Mouse (Mus musculus) spleen, adult 2 months (tissue): ENCODE measurements around the gene Armc9. TPM values are rescaled to one million over a fixed set of nuclear protein-coding genes. Genes with fewer than 3 reads are reported as not detected.

Source experiments
- DNase-seq, 2 experiments: peaks; one replicate each; pipeline versions ENCODE4 v3.0.0 to v3.0.0-alpha.2; 2012 to 2021; ENCODE audit warnings: low spot score in 2 of 2, low read depth in 1 of 2
- H3K27ac ChIP-seq: fragments of 200-500 bp; 2 replicates; pipeline ENCODE4 v1.5.1; 2012; ENCODE audit warnings: low read length, inconsistent platforms; ENCODE audit not compliant: insufficient read depth
- H3K27me3 ChIP-seq: fragments of 200-500 bp; 2 replicates; pipeline ENCODE4 v1.6.1; 2012; ENCODE audit warnings: mild to moderate bottlenecking, moderate library complexity, low read length, inconsistent platforms; ENCODE audit not compliant: control insufficient read depth, insufficient read depth
- H3K36me3 ChIP-seq: fragments of 200-500 bp; 2 replicates; pipeline ENCODE4 v1.6.1; 2012; ENCODE audit warnings: mild to moderate bottlenecking, low read length, inconsistent platforms; ENCODE audit not compliant: control insufficient read depth, insufficient read depth
- H3K4me1 ChIP-seq: fragments of 200-500 bp; 2 replicates; pipeline ENCODE4 v1.6.1; 2011; ENCODE audit warnings: inconsistent platforms; ENCODE audit not compliant: control insufficient read depth, insufficient read depth, insufficient read length
- H3K4me3 ChIP-seq: fragments of 200-500 bp; 2 replicates; pipeline ENCODE4 v1.5.1; 2011; ENCODE audit warnings: mild to moderate bottlenecking, inconsistent platforms; ENCODE audit not compliant: insufficient read depth, insufficient read length; ENCODE audit errors: extremely low read depth
- CTCF ChIP-seq: fragments of 200-500 bp; IDR thresholded peaks from 2 replicates; pipeline ENCODE4 v1.5.1; 2011; ENCODE audit warnings: mild to moderate bottlenecking, inconsistent platforms; ENCODE audit not compliant: insufficient read depth, insufficient read length, insufficient replicate concordance; ENCODE audit errors: extremely low read depth
- POLR2A ChIP-seq: fragments of 200-500 bp; IDR thresholded peaks from 2 replicates; pipeline ENCODE4 v1.6.1; 2011; ENCODE audit warnings: low read depth, low read length, inconsistent platforms
- WGBS: fragments of 180-500 bp; shearing (Covaris S2); methylation state at CpG from one replicate; pipeline ENCODE4 v1.1.7; 2018; 5-methylcytosine and 5-hydroxymethylcytosine counted together
- polyA plus RNA-seq: library from polyadenylated mRNA; depleted of rRNA; stranded (reverse); fragments of >200 nt; gene quantifications from 2 replicates; pipeline ENCODE4 v1.2.3, GENCODE M21; 2012

Armc9 gene
- polyA plus RNA-seq, 1 experiment: 2.7 TPM

- Histone ChIP-seq H3K4me3 (no peak overlapping the region), H3K36me3 (0 out of 2 replicates have a peak, but pooled peaks cover 1% of the 10 kb centered on the region), H3K27ac (no peak overlapping the region), H3K27me3 (no peaks in the 10 kb centered on the region), H3K4me1 (peaks cover 2% of the 10 kb centered on the region; the same call in 1 of the 2 replicates)
- TF ChIP-seq CTCF (no peak), POLR2A (no peak)
- 66% methylated on average over 5 of the region's 5 CpGs for WGBS
- no peak for DNase-seq
These were observed 44.4 kb downstream of the Armc9 start for GRCm38 (mm10) chr1:86199026-86199425.

DNA sequence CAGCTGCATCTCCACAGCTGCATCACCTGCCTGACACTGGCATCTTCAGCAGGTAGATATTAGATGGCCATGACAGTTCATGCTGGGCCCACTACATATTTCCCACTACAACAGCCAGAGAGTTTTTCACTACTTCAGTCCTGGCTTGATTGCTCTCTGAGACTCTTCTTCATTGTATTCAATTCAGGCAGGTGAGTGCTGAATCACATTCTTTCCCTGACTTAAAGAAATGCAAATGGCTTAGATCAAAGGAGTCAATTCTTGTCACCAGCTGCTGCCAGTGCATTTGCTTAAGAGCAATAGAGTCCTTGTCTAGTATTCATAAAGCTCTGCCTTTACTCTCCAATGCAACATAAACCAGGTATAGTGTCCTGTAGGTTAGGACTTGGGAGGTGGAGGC is 46.7 kb downstream of the Armc9 start:
- H3K27ac ChIP-seq: no peak overlapping the region
- no peaks in the 10 kb centered on the region for H3K4me1 ChIP-seq
- no peak overlapping the region for H3K4me3 ChIP-seq
- no peak for TF ChIP-seq CTCF
- no peak for TF ChIP-seq POLR2A
- H3K27me3 ChIP-seq: no peaks in the 10 kb centered on the region
- H3K36me3 ChIP-seq: 0 out of 2 replicates have a peak, but pooled peaks cover 1% of the 10 kb centered on the region
- DNase-seq: no peak

DNA sequence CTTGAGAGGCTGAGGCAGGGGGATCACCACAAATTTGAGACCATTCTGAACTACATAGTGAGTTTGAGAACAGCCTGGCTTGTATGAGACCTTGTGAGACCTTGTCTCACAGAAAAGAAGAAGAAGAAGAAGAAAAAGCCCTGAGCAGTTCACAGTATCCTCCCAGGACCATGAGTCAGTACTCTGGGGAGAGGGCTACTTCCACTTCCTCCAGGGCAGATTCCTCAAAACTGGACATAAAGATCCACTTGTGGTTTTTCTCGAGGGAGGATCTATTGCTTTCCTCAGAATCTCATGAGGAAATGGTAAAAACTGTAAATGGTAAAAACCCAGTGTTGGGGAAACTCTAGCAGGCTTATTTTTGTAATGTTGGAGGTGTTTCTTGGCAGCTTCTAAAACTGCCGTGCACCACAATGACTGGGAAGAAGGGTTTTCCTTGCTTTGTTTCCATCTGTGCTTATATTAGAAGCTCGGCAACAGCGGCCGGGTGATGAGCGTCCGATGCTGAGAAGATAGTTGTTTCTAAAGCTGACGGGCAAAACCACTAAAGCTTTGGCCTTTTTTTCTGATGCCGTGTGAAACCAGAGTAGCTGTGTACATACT is 48.1 kb downstream of the Armc9 start:
- 0 out of 2 replicates have a peak, but pooled peaks cover 1% of the 10 kb centered on the region for H3K36me3 ChIP-seq
- no peak for DNase-seq
- no peaks in the 10 kb centered on the region for H3K27me3 ChIP-seq
- no peaks in the 10 kb centered on the region for H3K4me1 ChIP-seq
- no peak overlapping the region for H3K4me3 ChIP-seq
- H3K27ac ChIP-seq: no peak overlapping the region
- 91% methylated on average over 9 of the region's 9 CpGs for WGBS
- TF ChIP-seq CTCF (no peak), POLR2A (no peak)

- peaks cover 10% of the 10 kb centered on the region; the same call in 1 of the 2 replicates for H3K4me1 ChIP-seq
- WGBS: 87% methylated on average over 7 of the region's 7 CpGs
- H3K36me3 ChIP-seq: no peaks in the 10 kb centered on the region
- H3K27me3 ChIP-seq: no peaks in the 10 kb centered on the region
- no peak for TF ChIP-seq POLR2A
- TF ChIP-seq CTCF: no peak
- DNase-seq: no peak
- H3K27ac ChIP-seq: no peak overlapping the region
- H3K4me3 ChIP-seq: no peak overlapping the region
These were observed 56.1 kb downstream of the Armc9 start for GRCm38 (mm10) chr1:86210676-86211075.

DNA sequence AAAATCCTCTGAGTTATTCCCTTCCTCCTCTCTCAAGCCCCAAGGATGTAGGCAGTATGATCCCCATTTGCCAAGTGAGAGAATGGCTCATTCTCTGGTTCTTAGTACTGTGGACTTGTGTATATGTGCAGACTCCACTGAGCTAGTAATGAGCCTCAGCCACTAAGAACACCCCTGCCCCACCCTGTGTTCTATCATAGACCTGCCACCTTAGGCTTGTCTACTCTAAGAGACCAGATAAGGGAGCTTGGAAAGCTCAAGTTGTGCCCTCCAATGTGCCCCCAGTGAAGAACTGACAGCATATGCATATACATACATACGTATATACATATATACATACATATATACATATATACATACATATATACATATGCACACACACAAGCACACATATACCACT is 56.9 kb downstream of the Armc9 start:
- TF ChIP-seq POLR2A (no peak), CTCF (no peak)
- DNase-seq: no peak
- no peak overlapping the region for H3K4me3 ChIP-seq
- no peaks in the 10 kb centered on the region for H3K36me3 ChIP-seq
- H3K27ac ChIP-seq: no peak overlapping the region
- H3K4me1 ChIP-seq: peaks cover 15% of the 10 kb centered on the region; the same call in 1 of the 2 replicates
- 90% methylated on average over 1 of the region's 1 CpGs for WGBS
- no peaks in the 10 kb centered on the region for H3K27me3 ChIP-seq

DNA sequence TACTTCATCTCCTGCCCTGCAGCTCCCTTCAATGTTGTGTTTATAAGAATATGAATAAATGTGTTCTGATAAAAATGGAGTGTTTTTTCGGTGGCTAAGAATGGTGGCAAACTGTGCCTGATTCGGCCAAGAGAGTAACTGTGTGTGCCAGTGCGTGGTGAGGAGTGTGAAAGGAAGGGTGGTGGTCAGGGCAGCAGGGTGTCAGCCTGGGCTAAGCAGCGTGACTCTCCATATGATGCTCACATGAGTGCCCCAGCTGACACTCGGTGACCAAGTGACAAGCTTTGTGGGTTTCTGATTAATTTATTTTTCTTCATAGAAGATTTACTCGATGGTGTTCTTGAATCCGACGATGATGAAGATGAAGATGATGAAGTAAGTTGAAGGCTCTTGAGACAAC is 58.2 kb downstream of the Armc9 start:
- no peak for TF ChIP-seq CTCF
- TF ChIP-seq POLR2A: no peak
- H3K27me3 ChIP-seq: no peaks in the 10 kb centered on the region
- H3K4me3 ChIP-seq: no peak overlapping the region
- no peaks in the 10 kb centered on the region for H3K36me3 ChIP-seq
- peaks cover 24% of the 10 kb centered on the region for H3K4me1 ChIP-seq
- WGBS: 94% methylated on average over 8 of the region's 8 CpGs
- H3K27ac ChIP-seq: no peak overlapping the region
- no peak for DNase-seq

DNA sequence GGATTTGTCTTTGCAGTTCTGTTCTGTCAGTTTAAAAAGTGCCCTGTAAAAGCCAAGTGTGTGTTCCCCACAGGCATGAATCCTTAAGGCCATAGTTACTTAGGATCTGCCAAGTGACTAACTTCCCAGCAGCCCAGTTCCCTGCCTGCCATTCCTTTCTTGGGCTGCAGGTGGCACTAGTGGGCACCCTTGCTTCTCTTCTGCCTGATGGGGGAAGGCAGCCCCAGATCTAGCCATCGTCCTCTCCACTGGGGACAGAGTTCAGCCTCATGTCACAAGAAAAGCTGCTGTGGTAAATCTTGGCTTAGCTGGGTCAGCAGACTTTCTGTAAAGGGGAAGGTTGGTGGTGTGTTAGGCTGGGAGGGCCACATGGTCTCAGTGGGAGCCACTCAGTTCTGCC is 59.6 kb downstream of the Armc9 start:
- Histone ChIP-seq H3K4me3 (no peak overlapping the region), H3K27me3 (no peaks in the 10 kb centered on the region), H3K27ac (no peak overlapping the region), H3K36me3 (no peaks in the 10 kb centered on the region), H3K4me1 (peaks cover 24% of the 10 kb centered on the region)
- 3% methylated on average over 1 of the region's 1 CpGs for WGBS
- TF ChIP-seq CTCF (peak; percentile 97), POLR2A (no peak)
- DNase-seq: peak; percentile 61 to 78
